In genomic region chr5:37046791-37047190, GRCm38 (mm10) we compare ENCODE assay signal across 23 mouse cellular contexts. TPM values are rescaled to one million over a fixed set of nuclear protein-coding genes. Genes with fewer than 3 reads are reported as not detected.
DNase-seq lines count a peak whose midpoint lies in the region; ATAC-seq and TF ChIP-seq lines count a peak whose summit lies in the region.
"Had no signal": no experiment of that assay in that cellular context is flagged by ENCODE, and none has a peak within 500 bp of the region (broad histone marks: within the 10 kb centered on the region; RNA-seq: fewer than 3 reads in every experiment).

No protein-coding gene starts in this region.

- H3K9ac ChIP-seq in hindbrain, embryonic 13.5 days: no peak overlapping the region
- no peak overlapping the region for H3K9ac ChIP-seq in hindbrain, embryonic 12.5 days
- no peak overlapping the region for H3K9ac ChIP-seq in ES-Bruce4 (ENCODE audit: low read depth, poor library complexity, severe bottlenecking)
- H3K9ac ChIP-seq in kidney, embryonic 16.5 days (replicated peaks; ENCODE audit: low read length): no peak overlapping the region
- H3K9ac ChIP-seq: embryonic facial prominence, embryonic 13.5 days; intestine, embryonic 15.5 days; liver, embryonic 13.5 days; lung, embryonic 15.5 days; midbrain, embryonic 12.5 days had no signal

- no peak for TF ChIP-seq POLR2A in ES-Bruce4 (IDR thresholded peaks at IDR 0.05; ENCODE audit: insufficient read depth, low read length)

- no peak overlapping the region for H3K4me2 ChIP-seq in hindbrain, embryonic 13.5 days
- no peak overlapping the region for H3K4me2 ChIP-seq in hindbrain, embryonic 12.5 days (replicated peaks)
- H3K4me2 ChIP-seq in kidney, embryonic 16.5 days (replicated peaks; ENCODE audit: low read depth, low read length): no peak overlapping the region
- H3K4me2 ChIP-seq: embryonic facial prominence, embryonic 13.5 days; intestine, embryonic 15.5 days; liver, embryonic 13.5 days; lung, embryonic 15.5 days; midbrain, embryonic 12.5 days had no signal

- no peak for ATAC-seq in hindbrain, embryonic 13.5 days (ENCODE audit: low FRiP score)
- ATAC-seq in hindbrain, embryonic 12.5 days (ENCODE audit: low FRiP score): no peak
- ATAC-seq in kidney, embryonic 16.5 days (ENCODE audit: low FRiP score, low TSS enrichment): no peak
- ATAC-seq: intestine, embryonic 15.5 days had no signal

- no peak overlapping the region for H3K4me3 ChIP-seq in hindbrain, embryonic 13.5 days
- H3K4me3 ChIP-seq in hindbrain, embryonic 12.5 days: no peak overlapping the region
- H3K4me3 ChIP-seq in ES-Bruce4 (ENCODE audit: low read depth, low read length): no peak overlapping the region
- H3K4me3 ChIP-seq in kidney, embryonic 16.5 days (ENCODE audit: low read length): no peak overlapping the region
- H3K4me3 ChIP-seq: embryonic facial prominence, embryonic 13.5 days; hindbrain, embryonic 10.5 days; intestine, embryonic 15.5 days; liver, embryonic 13.5 days; lung, embryonic 15.5 days; midbrain, embryonic 12.5 days; myocyte had no signal

- peak overlapping the region; percentile 30; the same call in 1 of the 2 replicates for H3K27ac ChIP-seq in hindbrain, embryonic 13.5 days
- no peak overlapping the region for H3K27ac ChIP-seq in hindbrain, embryonic 12.5 days
- peak overlapping the region; percentile 66 for H3K27ac ChIP-seq in ES-Bruce4 (ENCODE audit: insufficient read depth, low read length)
- no peak overlapping the region for H3K27ac ChIP-seq in kidney, embryonic 16.5 days (ENCODE audit: low read length)
- H3K27ac ChIP-seq: embryonic facial prominence, embryonic 13.5 days; hindbrain, embryonic 10.5 days; liver, embryonic 13.5 days; lung, embryonic 15.5 days; macrophage; midbrain, embryonic 12.5 days had no signal

- 57% methylated on average over 5 of the region's 5 CpGs for WGBS in hindbrain, embryonic 13.5 days
- WGBS in hindbrain, embryonic 12.5 days: 62% methylated on average over 5 of the region's 5 CpGs
- WGBS in kidney, embryonic 16.5 days: 46% methylated on average over 5 of the region's 5 CpGs

- TF ChIP-seq CTCF in ES-Bruce4 (IDR thresholded peaks at IDR 0.05; ENCODE audit: low read depth, low read length): no peak

- H3K4me1 ChIP-seq in hindbrain, embryonic 13.5 days (replicated peaks): peaks cover 16% of the 10 kb centered on the region; the same call in 1 of the 2 replicates
- peaks cover 5% of the 10 kb centered on the region; the same call in 1 of the 2 replicates for H3K4me1 ChIP-seq in hindbrain, embryonic 12.5 days
- H3K4me1 ChIP-seq in ES-Bruce4 (ENCODE audit: control insufficient read depth, insufficient read depth, low read length): peaks cover 27% of the 10 kb centered on the region
- H3K4me1 ChIP-seq in kidney, embryonic 16.5 days (ENCODE audit: insufficient read depth, low read length): peaks cover 4% of the 10 kb centered on the region; the same call in 1 of the 2 replicates
- H3K4me1 ChIP-seq: embryonic facial prominence, embryonic 13.5 days; intestine, embryonic 15.5 days had no signal

- no peaks in the 10 kb centered on the region for H3K27me3 ChIP-seq in hindbrain, embryonic 13.5 days
- 0 out of 2 replicates have a peak, but pooled peaks cover 4% of the 10 kb centered on the region for H3K27me3 ChIP-seq in hindbrain, embryonic 12.5 days
- H3K27me3 ChIP-seq in ES-Bruce4 (ENCODE audit: control insufficient read depth, insufficient read depth, low read length, poor library complexity, severe bottlenecking): no peaks in the 10 kb centered on the region
- no peaks in the 10 kb centered on the region for H3K27me3 ChIP-seq in kidney, embryonic 16.5 days (ENCODE audit: insufficient read depth, low read length)
- H3K27me3 ChIP-seq: CH12.LX; intestine, embryonic 15.5 days; liver, embryonic 13.5 days; lung, embryonic 15.5 days had no signal

- H3K9me3 ChIP-seq in hindbrain, embryonic 13.5 days: no peaks in the 10 kb centered on the region
- no peaks in the 10 kb centered on the region for H3K9me3 ChIP-seq in hindbrain, embryonic 12.5 days (replicated peaks)
- H3K9me3 ChIP-seq in ES-Bruce4 (replicated peaks; ENCODE audit: control insufficient read depth, insufficient read depth, low read length, poor library complexity, severe bottlenecking): no peaks in the 10 kb centered on the region
- no peaks in the 10 kb centered on the region for H3K9me3 ChIP-seq in kidney, embryonic 16.5 days (ENCODE audit: low read length)
- H3K9me3 ChIP-seq: embryonic facial prominence, embryonic 13.5 days; hindbrain, embryonic 10.5 days; intestine, embryonic 15.5 days; liver, embryonic 13.5 days; lung, embryonic 15.5 days; midbrain, embryonic 12.5 days had no signal

- DNase-seq in brain, adult 2 months (ENCODE audit: low read depth, low spot score): peak; percentile 74
- DNase-seq in thymus, postnatal 10 days (ENCODE audit: low spot score in 2 of 2): peak; percentile 54 to 60
- DNase-seq in retina, postnatal 1 day: no peak
- DNase-seq: adrenal gland, adult 2 months; cerebellum, adult 18-20 months; heart, adult 11 months; liver, embryonic 13.5 days; right cerebral cortex, adult 18-20 months had no signal

- H3K36me3 ChIP-seq in hindbrain, embryonic 13.5 days: no peaks in the 10 kb centered on the region
- H3K36me3 ChIP-seq in hindbrain, embryonic 12.5 days: no peaks in the 10 kb centered on the region
- H3K36me3 ChIP-seq in ES-Bruce4 (ENCODE audit: control insufficient read depth, insufficient read depth, low read length, poor library complexity, severe bottlenecking): no peaks in the 10 kb centered on the region
- H3K36me3 ChIP-seq in kidney, embryonic 16.5 days (ENCODE audit: insufficient read depth, low read length): no peaks in the 10 kb centered on the region
- H3K36me3 ChIP-seq: embryonic facial prominence, embryonic 13.5 days; hindbrain, embryonic 10.5 days; intestine, embryonic 15.5 days; liver, embryonic 13.5 days; lung, embryonic 15.5 days; midbrain, embryonic 12.5 days had no signal

- no peak for TF ChIP-seq EP300 in ES-Bruce4 (IDR thresholded peaks at IDR 0.05; ENCODE audit: insufficient read depth, low read depth, low read length)

RNA-seq across cellular contexts. Expression of gene Gm1043, which starts 38.4 kb away (rescaled TPM):
- 1.5 and 1.6 TPM in 2 replicates for polyA plus RNA-seq in hindbrain, embryonic 13.5 days (2015; fragmentation: Nextera tagmentation; extraction: Ambion mirVana)
- 0.36 and 0.52 TPM in 2 replicates for polyA plus RNA-seq in hindbrain, embryonic 12.5 days (2016; fragmentation: Nextera tagmentation; extraction: Ambion mirVana)
- polyA plus RNA-seq in ES-Bruce4 (2011; ENCODE audit: insufficient read depth, insufficient read length, low read depth, missing spikeins): not detected in 2 replicates
- not detected in 2 replicates for polyA plus RNA-seq in kidney, embryonic 16.5 days (2015; fragmentation: Nextera tagmentation; extraction: Ambion mirVana)
- polyA plus RNA-seq: embryonic facial prominence, embryonic 13.5 days; heart, embryonic 14.5 days; kidney, embryonic 14.5 days; limb, embryonic 11.5 days; liver, embryonic 13.5 days; lung, embryonic 15.5 days; macrophage; myocyte had no signal

RNA-seq across cellular contexts. Expression of gene Wfs1, which starts 57.8 kb away (rescaled TPM):
- 5.0 and 6.0 TPM in 2 replicates for polyA plus RNA-seq in hindbrain, embryonic 13.5 days (2015; fragmentation: Nextera tagmentation; extraction: Ambion mirVana)
- 8.6 and 9.6 TPM in 2 replicates for polyA plus RNA-seq in hindbrain, embryonic 12.5 days (2016; fragmentation: Nextera tagmentation; extraction: Ambion mirVana)
- polyA plus RNA-seq in ES-Bruce4 (2011; ENCODE audit: insufficient read depth, insufficient read length, low read depth, missing spikeins): 10.1 and 11.3 TPM in 2 replicates
- polyA plus RNA-seq in kidney, embryonic 16.5 days (2015; fragmentation: Nextera tagmentation; extraction: Ambion mirVana): 21.0 and 21.9 TPM in 2 replicates

Comparison
In these comparisons a context has a peak if more than half of its experiments do, and no peak if none do; other contexts are left out.
1. H3K27ac ChIP-seq: peak in hindbrain, embryonic 13.5 days (single experiment) and ES-Bruce4 (single experiment); none in hindbrain, embryonic 12.5 days (single experiment) and kidney, embryonic 16.5 days (single experiment).